Mouse (Mus musculus): ENCODE results near the gene Gm3625.
"Not testable (repeated sequence)": the region's sequence is repeated elsewhere in the genome, so short reads cannot be mapped to it uniquely, and the experiment has no call there.

Gm3625 gene

DNA sequence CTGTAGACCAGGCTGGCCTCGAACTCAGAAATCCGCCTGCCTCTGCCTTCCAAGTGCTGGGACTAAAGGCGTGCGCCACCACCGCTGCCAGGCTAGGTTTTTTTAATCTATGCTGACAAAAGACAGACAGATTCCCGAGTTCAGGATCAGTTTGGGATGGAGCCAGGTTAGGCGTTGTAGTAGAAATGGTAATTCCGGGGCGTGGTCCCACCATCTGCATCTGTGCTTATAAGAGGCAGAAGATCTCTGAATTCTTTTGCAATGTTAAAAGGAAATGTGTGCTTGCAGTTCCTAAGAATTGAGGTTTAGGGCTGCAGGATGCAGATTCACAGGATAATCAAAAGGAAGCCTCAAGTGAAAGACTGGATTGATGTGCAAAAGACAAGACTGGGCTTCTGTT lies 35.8 kb downstream of the Gm3625 start:
- DNase-seq (ENCODE audit: low read depth, low spot score) = no peak

DNA sequence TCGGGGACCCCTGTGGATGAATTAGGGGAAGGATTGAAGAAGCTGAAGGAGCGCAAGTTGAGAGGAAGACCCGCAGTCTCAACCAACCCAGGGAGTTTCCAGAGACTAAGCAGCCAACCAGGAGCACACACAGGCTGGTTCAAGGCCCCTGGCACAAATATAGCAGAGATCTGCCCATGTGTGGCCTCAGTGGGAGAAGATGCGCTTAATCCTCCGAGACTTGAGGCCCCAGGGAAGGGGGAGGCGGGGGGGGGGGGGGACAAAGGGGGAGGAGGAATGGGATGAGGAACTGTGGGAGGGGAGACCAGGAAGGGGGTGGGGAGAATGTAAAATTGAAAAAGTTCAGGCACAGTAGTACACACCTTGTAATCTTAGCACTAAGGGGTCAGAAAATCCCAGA lies 37.3 kb downstream of the Gm3625 start:
- no peak for DNase-seq (ENCODE audit: low read depth, low spot score)

DNA sequence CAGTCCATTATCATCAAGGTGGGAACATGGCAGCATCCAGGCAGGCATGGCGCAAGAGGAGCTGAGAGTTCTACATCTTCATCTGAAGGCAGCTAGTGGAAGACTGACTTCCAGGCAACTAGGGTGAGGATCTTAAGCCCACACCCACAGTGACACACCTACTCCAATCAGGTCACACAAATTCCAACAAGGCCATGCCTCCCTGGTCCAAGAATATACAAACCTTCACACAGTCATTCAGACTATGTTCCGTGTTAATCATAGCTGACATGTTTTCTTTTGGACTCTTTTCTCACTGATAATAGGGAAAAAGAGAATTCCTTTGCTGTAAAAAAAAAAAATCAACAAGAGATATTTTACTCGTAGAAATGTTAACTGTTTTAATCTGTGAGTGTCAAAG lies 39.0 kb downstream of the Gm3625 start:
- not testable (repeated sequence) for DNase-seq (ENCODE audit: low read depth, low spot score)

DNA sequence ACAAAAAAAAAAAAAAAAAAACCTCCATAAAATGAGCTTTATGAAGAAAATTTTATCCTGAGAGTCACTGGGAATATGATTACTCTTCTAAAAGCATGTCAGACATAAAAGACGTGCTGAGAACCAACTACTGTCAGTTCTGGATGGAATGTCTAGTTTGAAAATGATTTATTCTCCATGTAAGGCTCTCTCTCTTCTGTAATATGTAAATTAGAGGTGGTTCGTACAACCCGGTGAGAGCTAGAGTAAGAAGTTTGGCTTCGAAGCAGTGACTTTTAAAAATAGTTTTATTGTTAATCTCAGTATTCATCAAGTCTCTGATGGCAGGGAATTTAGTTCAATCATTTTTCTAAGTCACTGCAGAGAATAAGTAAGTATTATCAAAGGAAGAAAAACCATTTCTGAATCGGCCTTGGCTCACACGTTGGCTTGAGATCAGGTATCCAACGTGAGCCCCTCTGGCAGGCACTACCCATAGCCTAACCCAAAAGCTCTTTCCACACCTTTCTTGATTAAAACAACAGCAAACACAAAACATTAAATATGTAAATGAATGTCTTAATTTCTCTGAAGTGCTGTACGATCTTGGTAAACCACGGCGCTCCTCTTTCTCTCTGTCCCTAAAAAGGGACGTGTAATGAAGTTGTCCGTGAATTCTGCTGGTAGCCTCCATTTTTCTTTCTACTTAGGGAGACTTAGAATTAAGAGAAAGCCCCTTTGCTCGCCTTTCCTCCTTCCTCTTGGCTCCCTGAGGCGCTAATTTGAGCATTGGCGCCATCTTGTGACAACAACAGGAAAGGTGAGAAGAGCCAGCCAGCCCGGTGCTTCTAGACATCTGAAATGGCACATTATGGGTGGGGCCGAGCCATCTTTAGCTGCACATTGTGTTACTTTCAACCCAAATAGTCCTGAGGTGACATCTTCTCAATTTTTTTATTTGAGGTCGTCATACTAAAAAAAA lies 44.4 kb downstream of the Gm3625 start:
- DNase-seq (ENCODE audit: low read depth, low spot score) = peak; percentile 2

DNA sequence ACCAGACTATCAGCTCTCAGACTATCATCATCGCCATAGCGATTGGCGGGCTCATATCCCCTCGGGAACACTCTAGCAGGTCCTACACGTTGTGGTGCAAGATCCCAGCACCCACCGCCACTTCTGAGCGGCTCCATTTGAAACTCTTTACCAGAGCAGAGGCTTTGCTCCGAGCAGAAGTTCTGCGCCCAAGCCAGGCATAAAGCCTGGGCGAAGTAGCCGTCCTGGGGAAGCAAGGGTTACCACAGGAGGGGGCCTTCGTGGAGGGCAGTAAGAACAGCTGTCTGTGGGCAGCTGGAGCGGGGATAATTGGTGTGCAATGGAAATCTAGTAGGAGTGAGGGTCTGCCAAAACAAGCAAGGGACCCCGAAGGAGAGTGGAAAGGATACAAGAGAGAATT lies 45.2 kb downstream of the Gm3625 start:
- no peak for DNase-seq (ENCODE audit: low read depth, low spot score)

DNA sequence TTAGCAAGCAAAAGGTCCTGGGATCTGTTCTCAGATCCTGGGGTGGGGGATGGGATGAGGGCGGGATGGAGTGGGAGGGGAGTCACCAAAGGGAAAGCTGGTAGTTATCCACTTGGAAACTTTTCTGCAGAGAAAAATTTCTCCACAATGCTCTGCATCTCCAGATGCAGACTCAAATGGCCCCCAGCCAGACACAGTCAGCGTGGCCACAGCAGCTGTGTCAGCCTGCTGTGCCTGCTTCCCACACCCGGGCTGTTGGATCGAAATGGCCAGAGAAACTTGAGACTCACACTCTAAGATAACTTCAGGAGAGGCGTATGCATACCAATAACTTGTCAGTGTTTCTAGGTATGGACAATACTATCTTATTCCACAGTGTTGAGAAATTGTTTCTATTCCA lies 46.2 kb downstream of the Gm3625 start:
- DNase-seq (ENCODE audit: low read depth, low spot score) = no peak

DNA sequence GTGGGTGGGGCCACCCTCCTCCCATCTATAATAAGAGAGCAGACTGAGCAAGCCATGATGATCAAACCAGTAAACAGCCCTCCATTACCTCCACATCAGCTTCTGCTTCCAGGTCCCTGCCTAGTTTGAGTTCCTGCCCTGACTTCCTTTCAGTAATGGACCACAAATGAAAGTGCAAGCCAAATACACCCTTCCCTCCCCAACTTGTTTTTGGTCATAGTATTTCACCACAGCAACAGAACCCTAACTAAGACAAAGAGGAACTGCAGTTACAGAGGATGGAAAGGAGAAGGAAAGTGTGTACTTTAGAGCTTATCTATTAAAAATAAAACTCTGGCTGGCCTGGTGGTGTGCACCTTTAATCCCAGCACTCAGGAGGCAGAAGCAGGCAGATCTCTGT lies 47.3 kb downstream of the Gm3625 start:
- DNase-seq (ENCODE audit: low read depth, low spot score) = no peak

DNA sequence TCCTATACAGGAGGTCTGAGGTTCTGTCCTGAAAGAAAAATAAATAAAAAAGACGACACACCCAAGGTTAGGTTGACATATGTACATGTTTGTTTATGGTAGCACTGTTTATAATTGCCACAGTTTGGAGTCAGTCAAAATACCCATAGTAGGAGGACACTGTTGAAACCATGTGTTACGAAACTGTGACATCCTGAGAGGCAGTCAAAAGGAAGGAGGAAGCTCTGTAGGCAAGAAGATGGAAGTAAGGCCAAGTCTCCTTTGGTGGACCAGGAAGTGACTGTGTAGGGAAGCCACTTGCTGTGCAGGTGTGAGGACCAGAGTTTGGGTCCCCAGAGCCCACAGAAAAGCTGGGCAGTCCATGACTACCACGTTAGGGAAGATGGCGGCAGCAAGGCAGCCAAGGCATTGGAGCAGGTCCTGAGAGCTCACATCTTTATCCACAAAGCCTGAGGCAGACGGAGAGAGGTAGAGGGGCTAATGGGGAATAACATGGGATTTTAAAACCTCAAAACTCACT lies 48.3 kb downstream of the Gm3625 start:
- no peak for DNase-seq (ENCODE audit: low read depth, low spot score)

Measured in c-Kit-negative CD71-positive TER-119-positive erythroid progenitor cells, embryonic 14.5 days (primary cell).